Mouse (Mus musculus): Measurements from ENCODE around the gene Zfp526. TPM values are rescaled to one million over a fixed set of nuclear protein-coding genes. Genes with fewer than 3 reads are reported as not detected.
"Not testable (repeated sequence)": the region's sequence is repeated elsewhere in the genome, so short reads cannot be mapped to it uniquely, and the experiment has no call there.

Zfp526 gene
- polyA plus RNA-seq, 1 experiment from 2014 or later = 2.6 TPM

DNA sequence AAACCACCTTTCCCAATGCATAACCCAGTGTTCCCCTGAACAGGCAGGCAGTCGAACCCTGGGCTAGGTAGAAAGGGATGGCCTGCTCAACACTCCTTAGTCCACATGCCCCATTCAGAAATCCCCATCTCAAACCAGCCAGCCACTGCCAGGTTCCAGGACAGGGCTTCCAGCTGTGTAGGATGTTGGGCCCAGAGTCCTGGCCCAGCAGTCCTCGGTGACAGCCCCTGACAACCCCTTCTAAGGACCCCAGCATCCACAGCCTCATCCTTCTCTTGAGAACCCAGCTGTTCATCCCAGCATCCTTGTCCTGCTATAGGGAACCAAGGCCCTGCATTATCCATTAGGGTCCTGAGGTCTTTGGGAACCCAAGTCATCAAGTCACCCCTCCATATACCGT, 26.3 kb downstream of the Zfp526 start:
- Histone ChIP-seq H3K27me3 (no peaks in the 10 kb centered on the region), H3K9me3 (no peaks in the 10 kb centered on the region), H3K4me1 (replicated peaks) (peaks cover 50% of the 10 kb centered on the region), H3K9ac (replicated peaks) (peak overlapping the region; percentile 74; the same call in 1 of the 2 replicates), H3K4me3 (replicated peaks) (peak overlapping the region; percentile 79), H3K4me2 (replicated peaks) (peak overlapping the region; percentile 99), H3K36me3 (0 out of 2 replicates have a peak, but pooled peaks cover 10% of the 10 kb centered on the region), H3K27ac (peak overlapping the region; percentile 88)
- 21% methylated on average over 3 of the region's 3 CpGs for WGBS
- no peak for ATAC-seq

DNA sequence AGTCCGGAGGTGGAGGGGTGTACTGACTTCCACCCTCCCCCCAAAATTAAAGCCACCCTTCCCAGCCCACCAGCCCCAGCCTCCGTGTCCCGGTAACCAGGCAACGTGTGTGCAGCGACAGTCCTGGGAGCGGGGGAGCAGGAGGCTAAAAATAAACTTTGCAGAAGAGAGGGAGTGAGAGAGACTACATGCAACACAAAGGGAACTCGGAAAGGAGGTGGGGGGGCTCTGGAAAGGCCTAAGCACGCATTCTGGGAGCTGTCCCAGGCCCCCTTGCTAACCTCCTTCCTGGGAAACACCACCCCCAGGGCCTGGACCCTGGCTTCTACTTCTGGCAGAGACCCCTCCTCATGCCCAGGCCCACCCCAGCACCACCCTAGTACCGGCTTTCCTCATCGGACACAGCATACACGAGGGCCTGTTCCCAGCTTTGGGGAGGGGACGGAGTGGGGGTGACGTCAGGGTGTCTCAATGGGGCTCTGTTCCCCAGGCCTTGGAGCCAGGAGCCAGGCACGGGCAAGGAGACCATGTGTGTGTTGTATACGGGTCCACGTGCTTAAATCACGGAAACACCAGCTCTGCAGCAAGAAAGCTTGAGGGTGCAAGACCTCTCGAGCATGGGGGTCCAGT, 26.9 kb downstream of the Zfp526 start:
- H3K9me3 ChIP-seq = no peaks in the 10 kb centered on the region
- H3K4me2 ChIP-seq (replicated peaks) = peak overlapping the region; percentile 99
- peak overlapping the region; percentile 74 for H3K9ac ChIP-seq (replicated peaks)
- ATAC-seq = peak; percentile 38
- peak overlapping the region; percentile 88 for H3K27ac ChIP-seq
- WGBS = 2% methylated on average over 18 of the region's 18 CpGs
- H3K27me3 ChIP-seq = no peaks in the 10 kb centered on the region
- 0 out of 2 replicates have a peak, but pooled peaks cover 8% of the 10 kb centered on the region for H3K36me3 ChIP-seq
- H3K4me3 ChIP-seq (replicated peaks) = peak overlapping the region; percentile 79
- peaks cover 50% of the 10 kb centered on the region for H3K4me1 ChIP-seq (replicated peaks)

DNA sequence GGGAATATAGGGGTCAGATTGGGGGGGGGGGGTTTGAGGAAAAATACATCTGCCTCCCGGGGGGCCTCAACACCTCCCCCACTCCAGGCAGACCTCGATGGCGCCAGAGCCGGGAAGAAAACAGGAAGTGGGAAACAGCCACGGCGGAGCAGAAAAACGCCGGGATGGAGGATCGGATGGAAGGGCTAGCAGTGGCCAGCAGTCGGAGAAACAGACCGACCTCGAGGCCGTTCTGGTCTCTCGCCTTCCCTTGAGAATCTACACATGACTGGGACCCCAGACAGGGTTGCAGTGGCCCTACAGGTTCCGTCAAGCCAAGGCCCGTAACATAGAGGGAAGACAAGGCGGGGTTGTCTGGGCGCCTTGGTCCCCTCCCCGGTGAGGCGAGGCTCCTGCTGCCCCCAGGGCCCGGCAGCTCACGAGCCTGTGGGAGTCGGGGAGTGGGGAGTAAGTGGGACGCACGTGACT, 27.7 kb downstream of the Zfp526 start:
- peak overlapping the region; percentile 79 for H3K4me3 ChIP-seq (replicated peaks)
- H3K9me3 ChIP-seq = no peaks in the 10 kb centered on the region
- H3K4me1 ChIP-seq (replicated peaks) = peaks cover 50% of the 10 kb centered on the region
- no peaks in the 10 kb centered on the region for H3K27me3 ChIP-seq
- peak; percentile 24 for ATAC-seq
- peak overlapping the region; percentile 99 for H3K4me2 ChIP-seq (replicated peaks)
- peak overlapping the region; percentile 74 for H3K9ac ChIP-seq (replicated peaks)
- 0 out of 2 replicates have a peak, but pooled peaks cover 8% of the 10 kb centered on the region for H3K36me3 ChIP-seq
- peak overlapping the region; percentile 88 for H3K27ac ChIP-seq
- WGBS = under 1% methylated on average over 25 of the region's 25 CpGs

DNA sequence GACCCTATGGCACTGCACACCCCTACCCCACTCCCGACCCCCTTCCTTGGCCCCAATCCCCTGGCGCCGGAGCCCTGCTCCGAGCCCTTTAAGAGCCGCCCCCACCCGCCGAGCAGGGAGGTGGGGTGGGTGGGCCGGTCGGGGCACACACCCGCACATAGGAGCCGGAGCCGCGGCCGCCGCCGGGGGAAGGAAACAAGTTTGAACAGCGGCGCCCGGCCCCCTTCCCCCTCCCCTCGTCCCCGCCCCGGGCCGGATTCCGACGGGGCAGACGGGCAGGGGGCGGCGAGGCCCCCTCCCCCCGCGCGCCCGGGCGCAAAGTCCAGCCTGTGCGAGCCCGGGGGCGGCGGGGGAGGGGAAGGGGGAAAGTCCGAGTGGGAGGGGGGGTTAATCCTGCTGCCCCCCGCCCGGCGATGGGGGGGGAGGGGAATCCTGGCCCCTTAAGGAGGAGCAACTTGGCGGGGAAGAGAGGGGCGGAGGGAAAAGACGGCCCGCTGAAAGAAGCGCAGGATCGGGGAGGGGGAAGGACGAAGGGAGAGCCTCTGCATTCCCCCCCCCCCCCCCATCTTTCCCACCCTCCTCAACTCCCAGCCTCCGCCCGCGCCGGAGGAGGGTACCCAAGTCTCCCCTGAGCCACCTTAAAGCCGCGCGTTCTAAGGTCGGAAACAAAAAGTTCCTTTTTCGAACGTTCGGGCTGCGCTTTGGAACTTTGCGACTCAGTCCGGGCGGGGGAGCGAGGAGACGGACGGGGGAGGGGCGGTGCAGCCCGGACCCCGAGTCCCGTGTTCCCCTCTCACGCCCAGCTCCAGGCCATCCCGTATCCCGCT, 28.3 kb downstream of the Zfp526 start:
- Histone ChIP-seq H3K4me2 (replicated peaks) (peak overlapping the region; percentile 99), H3K9me3 (no peaks in the 10 kb centered on the region), H3K36me3 (0 out of 2 replicates have a peak, but pooled peaks cover 6% of the 10 kb centered on the region), H3K27me3 (no peaks in the 10 kb centered on the region), H3K9ac (replicated peaks) (peak overlapping the region; percentile 74), H3K27ac (peak overlapping the region; percentile 88), H3K4me1 (replicated peaks) (peaks cover 50% of the 10 kb centered on the region), H3K4me3 (replicated peaks) (peak overlapping the region; percentile 79)
- under 1% methylated on average over 35 of the region's 73 CpGs for WGBS
- peak; percentile 43 for ATAC-seq

DNA sequence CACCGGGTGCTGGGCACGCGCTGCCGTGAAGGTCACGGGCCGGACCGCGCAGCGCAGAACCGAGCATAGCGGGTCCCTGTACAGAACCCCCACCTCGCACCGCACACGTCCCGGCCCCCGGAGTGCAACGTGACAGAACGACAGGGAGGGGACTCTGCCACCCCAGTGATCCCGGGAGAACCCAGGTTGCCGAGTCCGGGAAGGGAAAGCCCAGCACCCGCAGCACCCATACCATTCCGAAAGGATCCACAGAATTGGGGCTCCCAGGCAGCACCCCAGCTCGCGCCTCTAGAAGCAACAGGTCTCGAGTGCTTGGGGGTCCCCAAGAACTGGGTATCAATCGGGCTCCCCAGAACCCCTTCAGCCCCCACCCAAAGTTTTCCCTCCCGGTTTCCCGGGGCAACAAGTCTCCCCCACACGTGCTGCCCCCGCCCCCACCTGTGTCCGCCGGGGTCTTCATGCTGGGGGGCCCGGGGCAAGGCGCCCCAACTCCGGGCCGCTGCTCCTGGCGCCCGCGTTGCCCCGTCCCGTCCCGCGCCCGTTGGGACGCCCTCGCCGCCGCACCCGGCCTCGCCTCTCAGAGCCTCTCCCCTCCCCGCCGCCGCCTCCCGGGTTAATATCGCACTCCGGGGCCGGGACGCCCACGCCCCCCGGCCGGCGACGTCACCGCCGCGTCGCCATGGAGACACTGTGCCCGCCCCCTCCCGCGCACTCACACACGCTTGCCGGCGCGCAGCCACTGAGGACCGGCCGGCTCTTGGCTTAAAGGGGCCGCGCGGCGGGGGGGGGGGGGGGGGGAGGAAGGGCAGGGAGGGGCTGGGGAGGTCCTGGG, 29.1 kb downstream of the Zfp526 start, which contains the start of gene Erf:
TSS of gene Erf (minus strand) at position 621 of the 832 bp plus-strand sequence.
- 2% methylated on average over 62 of the region's 81 CpGs for WGBS
- H3K4me3 ChIP-seq (replicated peaks) = peak within 1 kb of the TSS; percentile 79

DNA sequence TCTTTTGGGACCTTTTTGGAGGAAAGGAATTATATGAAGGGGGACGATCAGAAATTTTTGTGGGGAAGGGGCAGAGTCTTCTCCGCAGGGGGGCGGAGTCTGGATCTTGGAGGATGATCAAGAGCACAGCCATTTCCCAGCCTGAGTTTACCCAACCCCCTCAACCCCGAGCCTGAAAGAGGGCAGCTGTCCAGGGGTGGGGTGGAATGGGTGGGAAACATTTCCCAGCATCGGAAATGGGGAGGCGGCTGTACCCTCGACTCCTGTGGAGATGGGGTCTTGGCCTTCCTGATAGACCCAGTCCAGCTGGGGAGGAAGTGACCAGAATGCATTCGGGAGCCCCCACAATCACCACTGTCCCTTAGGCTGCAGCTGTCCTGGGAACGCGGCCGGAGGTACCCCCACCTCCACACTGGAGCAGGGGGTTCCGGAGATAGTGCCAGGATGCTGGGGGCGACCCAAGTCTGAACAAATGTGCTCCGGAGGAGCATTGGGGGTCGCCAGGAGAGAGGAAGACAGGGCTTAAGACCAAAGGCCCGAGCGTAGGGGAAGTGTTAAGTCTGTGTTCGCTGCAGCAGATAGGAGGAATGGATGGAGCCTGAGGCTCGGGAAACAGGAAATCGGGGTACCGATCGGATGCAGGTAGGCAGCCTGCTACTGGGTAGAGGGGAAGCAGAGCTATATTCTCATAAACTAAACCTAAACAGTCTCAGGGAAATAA, 30.0 kb downstream of the Zfp526 start:
- WGBS = 1% methylated on average over 22 of the region's 22 CpGs
- Histone ChIP-seq H3K27me3 (no peaks in the 10 kb centered on the region), H3K9ac (replicated peaks) (peak overlapping the region; percentile 56), H3K4me2 (replicated peaks) (peak overlapping the region; percentile 99), H3K27ac (peak overlapping the region; percentile 88), H3K4me1 (replicated peaks) (peaks cover 46% of the 10 kb centered on the region), H3K9me3 (no peaks in the 10 kb centered on the region), H3K36me3 (no peaks in the 10 kb centered on the region), H3K4me3 (replicated peaks) (peak overlapping the region; percentile 79)
- ATAC-seq = peak; percentile 12; the same call in 1 of the 2 replicates

More for the DNA sequence above, 29.1 kb downstream of the Zfp526 start, which contains the start of gene Erf:
- peak within 1 kb of the TSS; percentile 99 for H3K4me2 ChIP-seq (replicated peaks)
- H3K9ac ChIP-seq (replicated peaks) = peak within 1 kb of the TSS; percentile 74
- peak; percentile 72 for ATAC-seq
- H3K27me3 ChIP-seq = no peaks in the 10 kb centered on the region
- H3K36me3 ChIP-seq = 0 out of 2 replicates have a peak, but pooled peaks cover under 1% of the 10 kb centered on the region
- peak within 1 kb of the TSS; percentile 88 for H3K27ac ChIP-seq
- no peaks in the 10 kb centered on the region for H3K9me3 ChIP-seq
- H3K4me1 ChIP-seq (replicated peaks) = peaks cover 50% of the 10 kb centered on the region

DNA sequence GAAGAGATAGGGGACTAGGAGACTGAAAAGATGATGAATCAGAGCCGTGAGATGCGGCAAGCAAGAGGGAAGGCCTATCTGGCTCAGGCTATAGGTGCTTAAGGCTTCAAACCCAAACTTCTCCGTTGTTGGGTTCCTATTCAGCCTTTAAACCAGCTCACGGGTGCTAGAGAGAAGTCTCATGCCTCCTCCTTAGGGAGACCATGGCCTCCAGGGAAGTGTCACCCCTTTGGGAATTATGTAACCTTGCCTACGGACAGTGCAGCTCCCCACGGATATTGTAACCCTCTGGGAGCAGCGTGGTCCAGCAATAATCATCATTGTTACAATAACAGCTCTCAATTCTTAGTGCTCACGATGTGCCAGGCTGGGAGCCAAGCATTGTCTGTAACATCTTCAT, 30.6 kb downstream of the Zfp526 start:
- H3K4me2 ChIP-seq (replicated peaks) = peak overlapping the region; percentile 99
- H3K27me3 ChIP-seq = no peaks in the 10 kb centered on the region
- WGBS = 11% methylated on average over 8 of the region's 8 CpGs
- peak overlapping the region; percentile 79 for H3K4me3 ChIP-seq (replicated peaks)
- peaks cover 40% of the 10 kb centered on the region for H3K4me1 ChIP-seq (replicated peaks)
- no peaks in the 10 kb centered on the region for H3K36me3 ChIP-seq
- H3K9me3 ChIP-seq = no peaks in the 10 kb centered on the region
- H3K27ac ChIP-seq = peak overlapping the region; percentile 88
- no peak for ATAC-seq
- peak overlapping the region; percentile 56 for H3K9ac ChIP-seq (replicated peaks)

DNA sequence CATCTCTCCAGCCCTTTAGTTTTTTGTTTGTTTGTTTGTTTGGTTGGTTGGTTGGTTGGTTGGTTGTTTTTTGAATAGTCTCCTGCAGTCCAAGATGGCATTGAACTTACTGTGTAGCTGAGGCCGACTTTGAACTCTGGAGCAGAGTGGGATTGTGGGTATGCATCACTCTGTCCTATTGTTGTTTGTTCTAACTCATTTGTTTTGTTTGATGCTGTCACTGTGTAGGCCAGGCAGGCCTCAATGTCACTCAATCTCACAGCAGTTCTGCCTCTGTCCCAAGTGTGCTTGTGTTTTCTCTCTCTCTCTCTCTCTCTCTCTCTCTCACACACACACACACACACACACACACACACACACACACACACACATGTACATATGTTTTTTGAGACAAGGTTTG, 40.7 kb downstream of the Zfp526 start:
- no peak for ATAC-seq
- Histone ChIP-seq H3K27ac (no peak overlapping the region), H3K4me1 (replicated peaks) (peaks cover 2% of the 10 kb centered on the region)

DNA sequence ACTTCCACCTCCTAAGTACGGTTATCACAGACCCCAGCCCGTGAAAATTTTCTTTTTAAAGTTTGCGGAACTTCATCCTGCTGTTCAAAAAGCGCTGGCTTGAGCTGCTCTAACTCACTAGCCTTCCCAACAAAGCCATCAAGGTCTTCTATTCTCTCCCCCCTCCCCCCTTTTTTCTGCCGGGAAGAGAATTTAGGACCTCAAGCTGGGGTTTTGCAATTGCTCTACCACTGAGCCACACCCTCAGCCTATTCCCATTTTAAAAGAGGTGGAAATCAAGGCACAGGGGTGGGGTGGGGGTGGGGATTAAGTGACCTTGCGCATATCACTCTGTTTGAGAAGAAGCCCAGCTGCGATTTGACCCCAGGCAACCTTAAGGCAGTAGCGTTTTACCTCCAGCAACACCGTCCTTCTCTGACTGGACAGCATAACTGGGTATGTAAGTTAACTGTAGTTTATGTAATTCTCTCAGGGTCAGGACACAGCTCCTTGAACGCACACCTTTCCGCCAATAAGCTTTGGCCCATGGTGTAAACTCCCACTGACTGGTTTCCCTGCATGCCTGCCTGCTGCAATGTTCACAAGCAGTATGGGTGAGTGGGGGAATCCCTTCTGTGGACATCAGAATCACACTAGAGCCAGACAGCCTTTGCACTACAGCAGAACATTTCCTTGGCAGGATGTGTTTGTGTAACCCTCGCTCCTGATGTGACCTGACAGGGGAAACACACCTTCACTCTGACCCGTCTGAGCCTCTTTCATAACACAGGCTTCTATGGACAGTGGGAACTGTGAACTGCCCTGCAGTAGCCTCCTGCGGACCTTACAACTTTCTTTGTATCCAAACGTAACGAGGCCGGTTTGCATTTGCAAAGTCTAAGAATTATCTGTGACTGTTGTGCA, 43.0 kb downstream of the Zfp526 start:
- Histone ChIP-seq H3K27ac (no peak overlapping the region), H3K27me3 (0 out of 2 replicates have a peak, but pooled peaks cover 3% of the 10 kb centered on the region), H3K4me1 (replicated peaks) (peaks cover 11% of the 10 kb centered on the region), H3K4me3 (replicated peaks) (no peak overlapping the region), H3K4me2 (replicated peaks) (no peak overlapping the region), H3K9ac (replicated peaks) (no peak overlapping the region), H3K36me3 (no peaks in the 10 kb centered on the region), H3K9me3 (no peaks in the 10 kb centered on the region)
- no peak for ATAC-seq
- 29% methylated on average over 17 of the region's 17 CpGs for WGBS

More for the DNA sequence above, 40.7 kb downstream of the Zfp526 start:
- Histone ChIP-seq H3K27me3 (0 out of 2 replicates have a peak, but pooled peaks cover 3% of the 10 kb centered on the region), H3K9me3 (no peaks in the 10 kb centered on the region), H3K4me2 (replicated peaks) (no peak overlapping the region), H3K36me3 (no peaks in the 10 kb centered on the region), H3K4me3 (replicated peaks) (no peak overlapping the region), H3K9ac (replicated peaks) (no peak overlapping the region)
- WGBS = 82% methylated on average over 1 of the region's 1 CpGs

DNA sequence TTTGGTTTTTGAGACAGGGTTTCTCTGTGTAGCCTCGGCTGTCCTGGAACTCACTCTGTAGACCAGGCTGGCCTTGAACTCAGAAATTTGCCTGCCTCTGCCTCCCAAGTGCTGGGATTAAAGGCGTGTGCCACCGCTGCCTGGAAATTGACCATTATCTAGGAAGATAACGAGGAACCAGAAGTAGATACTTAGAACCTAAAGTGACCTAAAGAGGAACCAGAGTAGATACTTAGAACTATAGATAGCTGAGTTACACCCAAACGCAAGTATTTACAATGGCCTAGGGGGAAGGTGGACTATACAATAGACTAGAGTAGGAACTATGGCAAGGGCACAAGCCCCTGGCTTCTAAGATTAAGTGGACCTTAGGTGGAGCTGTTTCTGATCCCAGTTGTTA, 44.5 kb downstream of the Zfp526 start:
- 88% methylated on average over 5 of the region's 5 CpGs for WGBS
- not testable (repeated sequence) for H3K36me3 ChIP-seq

More for the DNA sequence above, 44.5 kb downstream of the Zfp526 start:
- H3K27me3 ChIP-seq; H3K4me3 ChIP-seq (replicated peaks); H3K9ac ChIP-seq (replicated peaks); H3K27ac ChIP-seq; ATAC-seq; H3K9me3 ChIP-seq; H3K4me2 ChIP-seq (replicated peaks): not testable (repeated sequence)
- peaks cover 27% of the 10 kb centered on the region for H3K4me1 ChIP-seq (replicated peaks)
